Mouse (Mus musculus): ENCODE data around the gene Rnf212. TPM values are rescaled to one million over a fixed set of nuclear protein-coding genes. Genes with fewer than 3 reads are reported as not detected.
A peak's percentile ranks its signal among the peaks of the same experiment; 100 is the strongest.
"Not testable (repeated sequence)": the region's sequence is repeated elsewhere in the genome, so short reads cannot be mapped to it uniquely, and the experiment has no call there.

The Rnf212 gene
- polyA plus RNA-seq (2014; fragmentation: Nextera tagmentation; extraction: Ambion mirVana): not detected in 2 replicates

DNA sequence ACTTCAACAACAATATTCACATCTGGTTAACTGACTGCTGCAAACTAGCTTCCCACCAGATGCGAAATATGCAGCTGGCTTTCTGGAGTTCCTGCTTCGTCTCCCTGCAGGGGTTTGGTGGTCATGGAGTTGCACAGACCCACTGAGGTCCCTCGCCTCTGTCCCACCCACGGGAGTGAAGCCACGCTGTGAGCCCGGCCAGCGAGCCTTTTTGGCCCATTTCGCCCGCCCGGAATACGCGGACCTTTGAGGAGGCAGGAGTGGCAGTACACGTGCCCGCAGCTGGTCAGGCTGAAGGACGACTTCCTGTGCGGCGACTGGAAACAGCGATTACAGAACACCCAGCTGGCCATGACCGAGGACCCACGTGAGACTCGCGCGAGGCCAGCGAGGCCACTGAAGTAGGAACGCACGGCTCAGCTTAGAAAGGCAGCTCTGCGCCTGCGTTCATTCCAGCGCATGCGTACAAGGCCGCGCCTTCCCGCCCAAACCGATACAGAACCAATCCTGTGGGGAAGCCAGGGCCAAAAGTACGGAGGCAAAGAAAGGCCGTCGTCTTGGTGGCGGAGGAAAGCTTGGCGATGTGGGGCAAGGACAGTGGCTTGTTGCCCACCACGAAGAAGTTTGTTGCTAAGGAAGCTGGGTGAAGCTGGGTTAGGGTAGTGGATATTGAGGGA is at the start of gene Rnf212:
Gene Rnf212 (minus strand): TSS at position 353 of the 677 bp plus-strand sequence.
- H3K9ac ChIP-seq (ENCODE audit: low read length): no peak within 1 kb of the TSS

DNA sequence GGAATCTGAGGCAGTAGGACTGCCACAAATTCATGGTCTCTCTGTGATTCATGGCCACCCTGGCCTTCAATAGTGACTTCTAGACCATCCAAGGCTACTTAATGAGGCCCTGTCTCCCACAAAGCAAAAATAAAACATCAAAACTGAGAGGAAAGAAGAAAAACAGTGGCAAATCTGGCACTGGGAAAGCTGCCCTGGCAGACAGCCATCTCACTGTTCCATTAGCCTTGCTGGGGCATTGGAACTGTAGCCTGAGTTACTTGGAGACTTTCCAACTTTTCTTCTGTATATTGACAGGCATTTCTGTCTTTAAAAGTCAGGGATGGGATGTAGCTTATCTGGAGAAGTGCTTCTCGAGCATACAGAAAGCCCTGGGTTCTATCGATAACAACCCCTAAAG is 48.5 kb upstream of the Rnf212 start:
- no peak for ATAC-seq
- Histone ChIP-seq H3K9ac (ENCODE audit: low read length) (no peak overlapping the region), H3K9me3 (replicated peaks; ENCODE audit: control insufficient read depth, low read length) (no peaks in the 10 kb centered on the region), H3K4me2 (ENCODE audit: low read length) (no peak overlapping the region), H3K4me1 (ENCODE audit: control insufficient read depth, insufficient read depth, low read length) (no peaks in the 10 kb centered on the region), H3K36me3 (ENCODE audit: control insufficient read depth, insufficient read depth, low read length) (no peaks in the 10 kb centered on the region), H3K4me3 (ENCODE audit: low read depth, low read length) (no peak overlapping the region), H3K27ac (ENCODE audit: low read depth, low read length) (no peak overlapping the region), H3K27me3 (replicated peaks; ENCODE audit: control insufficient read depth, insufficient read depth, low read length) (no peaks in the 10 kb centered on the region)
- peak; percentile 16 for DNase-seq (ENCODE audit: low spot score)
- WGBS: 84% methylated on average over 2 of the region's 2 CpGs

More for the DNA sequence above, at the start of gene Rnf212:
- H3K4me3 ChIP-seq (ENCODE audit: low read depth, low read length): no peak within 1 kb of the TSS
- no peak for DNase-seq (ENCODE audit: low spot score)
- H3K27me3 ChIP-seq (replicated peaks; ENCODE audit: control insufficient read depth, insufficient read depth, low read length): no peaks in the 10 kb centered on the region
- no peak for ATAC-seq
- H3K27ac ChIP-seq (ENCODE audit: low read depth, low read length): no peak within 1 kb of the TSS
- no peak within 1 kb of the TSS for H3K4me2 ChIP-seq (ENCODE audit: low read length)
- 84% methylated on average over 40 of the region's 40 CpGs for WGBS
- H3K4me1 ChIP-seq (ENCODE audit: control insufficient read depth, insufficient read depth, low read length): no peaks in the 10 kb centered on the region
- no peaks in the 10 kb centered on the region for H3K9me3 ChIP-seq (replicated peaks; ENCODE audit: control insufficient read depth, low read length)
- H3K36me3 ChIP-seq (ENCODE audit: control insufficient read depth, insufficient read depth, low read length): no peaks in the 10 kb centered on the region

DNA sequence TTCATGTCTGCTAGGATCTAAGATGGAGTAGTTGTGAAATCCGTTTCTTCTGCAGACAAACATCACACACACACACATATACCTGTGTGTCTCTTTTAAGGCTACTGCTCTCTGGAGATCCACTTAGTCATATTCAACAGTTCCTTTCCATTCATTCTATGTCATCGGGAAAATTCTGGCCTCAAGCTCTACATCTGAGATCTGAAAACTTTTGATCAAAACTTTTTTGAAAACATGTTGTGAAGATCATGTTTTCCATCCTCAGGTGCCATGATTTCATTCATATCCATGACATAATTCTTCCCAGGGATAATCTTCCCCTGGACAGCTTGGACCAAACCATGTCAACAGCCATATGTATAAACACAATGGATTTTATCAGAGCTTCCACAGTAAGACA is 34.0 kb upstream of the Rnf212 start, which contains the start of gene Vmn2r8:
Gene Vmn2r8 (minus strand): TSS at position 101 of the 400 bp plus-strand sequence.
- not testable (repeated sequence) for H3K4me3 ChIP-seq (ENCODE audit: low read depth, low read length); DNase-seq (ENCODE audit: low spot score); H3K27me3 ChIP-seq (replicated peaks; ENCODE audit: control insufficient read depth, insufficient read depth, low read length); H3K27ac ChIP-seq (ENCODE audit: low read depth, low read length); H3K4me1 ChIP-seq (ENCODE audit: control insufficient read depth, insufficient read depth, low read length); H3K4me2 ChIP-seq (ENCODE audit: low read length); H3K36me3 ChIP-seq (ENCODE audit: control insufficient read depth, insufficient read depth, low read length); ATAC-seq; H3K9me3 ChIP-seq (replicated peaks; ENCODE audit: control insufficient read depth, low read length); H3K9ac ChIP-seq (ENCODE audit: low read length)
- WGBS: 73% methylated on average over 2 of the region's 2 CpGs

GRCm38 (mm10) chr5:108803646-108804045 is 28.9 kb upstream of the Rnf212 start:
- no peaks in the 10 kb centered on the region for H3K9me3 ChIP-seq (replicated peaks; ENCODE audit: control insufficient read depth, low read length)
- no peak for ATAC-seq
- H3K9ac ChIP-seq (ENCODE audit: low read length): no peak overlapping the region
- H3K36me3 ChIP-seq (ENCODE audit: control insufficient read depth, insufficient read depth, low read length): no peaks in the 10 kb centered on the region
- H3K4me1 ChIP-seq (ENCODE audit: control insufficient read depth, insufficient read depth, low read length): no peaks in the 10 kb centered on the region
- H3K4me3 ChIP-seq (ENCODE audit: low read depth, low read length): no peak overlapping the region
- WGBS: 53% methylated on average over 1 of the region's 1 CpGs
- H3K27ac ChIP-seq (ENCODE audit: low read depth, low read length): no peak overlapping the region
- H3K4me2 ChIP-seq (ENCODE audit: low read length): no peak overlapping the region
- no peaks in the 10 kb centered on the region for H3K27me3 ChIP-seq (replicated peaks; ENCODE audit: control insufficient read depth, insufficient read depth, low read length)
- no peak for DNase-seq (ENCODE audit: low spot score)

GRCm38 (mm10) chr5:108795263-108795662 is 20.5 kb upstream of the Rnf212 start, which contains the start of gene Tmed11:
TSS of gene Tmed11 (minus strand) at chr5:108795363.
- not testable (repeated sequence) for H3K36me3 ChIP-seq (ENCODE audit: control insufficient read depth, insufficient read depth, low read length); H3K4me2 ChIP-seq (ENCODE audit: low read length); H3K27me3 ChIP-seq (replicated peaks; ENCODE audit: control insufficient read depth, insufficient read depth, low read length); H3K9ac ChIP-seq (ENCODE audit: low read length); H3K4me3 ChIP-seq (ENCODE audit: low read depth, low read length); DNase-seq (ENCODE audit: low spot score); H3K9me3 ChIP-seq (replicated peaks; ENCODE audit: control insufficient read depth, low read length); H3K27ac ChIP-seq (ENCODE audit: low read depth, low read length); ATAC-seq; H3K4me1 ChIP-seq (ENCODE audit: control insufficient read depth, insufficient read depth, low read length)
- WGBS: 54% methylated on average over 2 of the region's 2 CpGs

DNA sequence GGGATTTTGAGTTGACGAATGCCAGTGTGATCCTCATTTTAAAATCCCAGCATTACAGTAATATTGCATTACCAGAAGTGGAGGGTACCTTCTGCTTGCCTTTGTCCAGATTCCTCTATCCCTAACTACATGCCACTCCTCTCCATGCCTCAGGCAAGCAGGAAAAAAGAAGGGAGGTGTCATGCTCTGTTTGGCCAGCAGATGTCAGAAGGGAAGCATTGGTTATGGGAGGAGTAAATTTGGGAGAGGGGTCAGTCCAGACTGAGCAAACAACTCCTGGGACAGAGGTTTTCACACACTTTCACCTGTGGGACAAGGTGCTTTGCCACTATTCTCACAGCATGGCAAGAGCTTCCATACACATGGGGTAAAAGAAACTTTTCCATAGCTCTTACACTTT is 15.6 kb upstream of the Rnf212 start:
- WGBS: 42% methylated on average over 1 of the region's 1 CpGs
- not testable (repeated sequence) for H3K9me3 ChIP-seq (replicated peaks; ENCODE audit: control insufficient read depth, low read length); H3K27ac ChIP-seq (ENCODE audit: low read depth, low read length); H3K4me2 ChIP-seq (ENCODE audit: low read length); H3K36me3 ChIP-seq (ENCODE audit: control insufficient read depth, insufficient read depth, low read length); H3K4me3 ChIP-seq (ENCODE audit: low read depth, low read length); ATAC-seq; H3K9ac ChIP-seq (ENCODE audit: low read length); H3K4me1 ChIP-seq (ENCODE audit: control insufficient read depth, insufficient read depth, low read length); H3K27me3 ChIP-seq (replicated peaks; ENCODE audit: control insufficient read depth, insufficient read depth, low read length)
- DNase-seq (ENCODE audit: low spot score): peak; percentile 19

GRCm38 (mm10) chr5:108760002-108760401 is 14.8 kb downstream of the Rnf212 start:
- Histone ChIP-seq H3K4me3 (ENCODE audit: low read depth, low read length) (no peak overlapping the region), H3K27me3 (replicated peaks; ENCODE audit: control insufficient read depth, insufficient read depth, low read length) (no peaks in the 10 kb centered on the region), H3K36me3 (ENCODE audit: control insufficient read depth, insufficient read depth, low read length) (no peaks in the 10 kb centered on the region), H3K9ac (ENCODE audit: low read length) (no peak overlapping the region), H3K27ac (ENCODE audit: low read depth, low read length) (no peak overlapping the region), H3K9me3 (replicated peaks; ENCODE audit: control insufficient read depth, low read length) (no peaks in the 10 kb centered on the region), H3K4me1 (ENCODE audit: control insufficient read depth, insufficient read depth, low read length) (no peaks in the 10 kb centered on the region), H3K4me2 (ENCODE audit: low read length) (no peak overlapping the region)
- DNase-seq (ENCODE audit: low spot score) (no peak), ATAC-seq (no peak)
- 88% methylated on average over 2 of the region's 2 CpGs for WGBS

- Histone ChIP-seq H3K9ac (ENCODE audit: low read length) (no peak overlapping the region), H3K4me2 (ENCODE audit: low read length) (no peak overlapping the region), H3K36me3 (ENCODE audit: control insufficient read depth, insufficient read depth, low read length) (no peaks in the 10 kb centered on the region), H3K4me3 (ENCODE audit: low read depth, low read length) (no peak overlapping the region), H3K9me3 (replicated peaks; ENCODE audit: control insufficient read depth, low read length) (no peaks in the 10 kb centered on the region), H3K4me1 (ENCODE audit: control insufficient read depth, insufficient read depth, low read length) (no peaks in the 10 kb centered on the region), H3K27ac (ENCODE audit: low read depth, low read length) (no peak overlapping the region), H3K27me3 (replicated peaks; ENCODE audit: control insufficient read depth, insufficient read depth, low read length) (no peaks in the 10 kb centered on the region)
- ATAC-seq: no peak
- DNase-seq (ENCODE audit: low spot score): peak; percentile 22
- 62% methylated on average over 3 of the region's 3 CpGs for WGBS
Observed at GRCm38 (mm10) chr5:108758396-108758795, 16.4 kb downstream of the Rnf212 start.

DNA sequence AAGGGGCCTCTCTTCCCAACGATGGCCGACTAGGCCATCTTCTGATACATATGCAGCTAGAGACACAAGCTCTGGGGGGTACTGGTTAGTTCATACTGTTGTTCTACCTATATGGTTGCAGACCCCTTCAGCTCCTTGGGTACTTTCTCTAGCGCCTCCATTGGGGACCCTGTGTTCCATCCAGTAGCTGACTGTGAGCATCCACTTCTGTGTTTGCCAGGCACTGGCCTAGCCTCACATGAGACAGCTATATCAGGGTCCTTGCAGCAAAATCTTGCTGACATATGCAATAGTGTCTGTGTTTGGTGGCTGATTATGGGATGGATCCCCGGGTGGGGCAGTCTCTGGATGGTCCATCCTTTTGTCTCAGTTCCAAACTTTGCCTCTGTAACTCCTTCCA is 23.5 kb downstream of the Rnf212 start:
- H3K36me3 ChIP-seq (ENCODE audit: control insufficient read depth, insufficient read depth, low read length); H3K27me3 ChIP-seq (replicated peaks; ENCODE audit: control insufficient read depth, insufficient read depth, low read length); H3K4me2 ChIP-seq (ENCODE audit: low read length); DNase-seq (ENCODE audit: low spot score); ATAC-seq; H3K4me1 ChIP-seq (ENCODE audit: control insufficient read depth, insufficient read depth, low read length); H3K9me3 ChIP-seq (replicated peaks; ENCODE audit: control insufficient read depth, low read length); H3K4me3 ChIP-seq (ENCODE audit: low read depth, low read length); H3K9ac ChIP-seq (ENCODE audit: low read length); H3K27ac ChIP-seq (ENCODE audit: low read depth, low read length): not testable (repeated sequence)
- WGBS: 87% methylated on average over 4 of the region's 4 CpGs
